Mouse (Mus musculus) layer of hippocampus, adult 9-10 months (tissue): ENCODE data around the gene Pcsk5.

ENCODE experiments used
- DNase-seq: peaks from one replicate; pipeline ENCODE4 v3.0.0; 2022; ENCODE audit warnings: low spot score

Gene Pcsk5

GRCm38 (mm10) chr19:17837471-17837859 is at the start of gene Pcsk5:
Gene Pcsk5 (minus strand): TSS chr19:17837632.
- DNase-seq, result peak; percentile 15

GRCm38 (mm10) chr19:17875804-17876203 is 38.4 kb upstream of the Pcsk5 start:
- DNase-seq, result no peak

DNA sequence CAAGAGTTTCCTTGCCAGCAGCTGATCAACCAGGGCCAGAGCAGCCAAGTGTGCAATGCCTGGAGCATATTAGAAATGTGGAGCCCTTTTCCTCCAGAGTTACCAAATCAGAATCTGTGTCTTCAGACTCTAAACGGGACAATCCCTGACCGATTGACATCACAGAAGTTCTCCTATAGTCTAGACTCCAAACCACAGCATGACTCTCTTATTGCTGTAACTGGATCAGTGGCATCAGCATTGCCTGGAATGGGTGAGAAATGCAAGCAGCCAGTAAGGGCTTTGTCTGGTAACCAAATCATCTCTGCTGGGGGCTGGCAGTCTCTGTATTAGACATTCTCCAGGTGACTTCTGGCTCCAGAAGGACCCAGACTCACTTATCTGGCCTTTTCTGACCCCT is 37.0 kb upstream of the Pcsk5 start:
- no peak for DNase-seq

DNA sequence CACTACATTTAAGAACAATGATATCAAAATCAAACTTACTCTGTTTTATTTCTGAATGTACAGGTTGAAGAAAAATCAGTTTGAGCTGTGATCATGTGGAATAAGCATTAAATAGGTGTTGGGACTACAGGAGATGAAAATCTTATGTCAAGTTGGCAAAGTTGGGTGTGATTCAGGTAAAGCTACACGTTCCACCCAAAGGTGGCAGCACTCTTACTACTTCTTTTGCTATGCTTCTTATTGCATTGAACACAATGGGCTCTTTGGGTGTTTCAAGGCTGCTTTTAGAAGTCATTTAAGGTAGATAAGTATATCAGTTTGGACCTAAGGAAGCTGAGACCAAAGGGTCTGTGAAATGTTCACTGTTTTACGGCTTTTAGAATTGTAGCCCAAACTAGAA is 36.3 kb upstream of the Pcsk5 start:
- DNase-seq, result no peak

DNA sequence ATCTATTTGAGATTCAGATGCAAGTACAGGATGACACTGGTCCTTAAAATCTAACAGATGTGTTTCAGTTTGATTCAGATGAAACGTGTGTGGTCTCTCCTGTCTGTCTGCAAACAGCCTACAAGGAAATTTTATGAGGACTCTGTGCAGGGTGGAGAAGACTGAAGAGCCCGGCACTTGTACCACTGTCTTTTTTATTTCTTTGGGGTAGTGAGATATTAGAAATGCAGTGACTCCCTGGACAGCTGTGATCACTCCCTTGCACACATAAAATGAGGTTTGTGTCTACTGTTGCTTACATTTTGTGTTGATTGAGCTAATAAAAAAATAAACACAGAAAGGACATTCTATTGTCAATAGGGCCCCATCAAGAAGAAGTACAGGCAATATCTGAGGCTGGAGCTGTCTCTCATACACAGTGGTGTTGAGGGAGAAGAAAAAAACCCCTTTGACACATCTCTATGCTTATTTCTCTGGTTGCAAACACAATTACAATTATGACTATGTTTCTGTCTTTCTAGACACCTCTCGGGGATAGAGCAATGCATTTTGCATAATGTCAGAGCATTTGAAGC is 29.0 kb upstream of the Pcsk5 start:
- no peak for DNase-seq

DNA sequence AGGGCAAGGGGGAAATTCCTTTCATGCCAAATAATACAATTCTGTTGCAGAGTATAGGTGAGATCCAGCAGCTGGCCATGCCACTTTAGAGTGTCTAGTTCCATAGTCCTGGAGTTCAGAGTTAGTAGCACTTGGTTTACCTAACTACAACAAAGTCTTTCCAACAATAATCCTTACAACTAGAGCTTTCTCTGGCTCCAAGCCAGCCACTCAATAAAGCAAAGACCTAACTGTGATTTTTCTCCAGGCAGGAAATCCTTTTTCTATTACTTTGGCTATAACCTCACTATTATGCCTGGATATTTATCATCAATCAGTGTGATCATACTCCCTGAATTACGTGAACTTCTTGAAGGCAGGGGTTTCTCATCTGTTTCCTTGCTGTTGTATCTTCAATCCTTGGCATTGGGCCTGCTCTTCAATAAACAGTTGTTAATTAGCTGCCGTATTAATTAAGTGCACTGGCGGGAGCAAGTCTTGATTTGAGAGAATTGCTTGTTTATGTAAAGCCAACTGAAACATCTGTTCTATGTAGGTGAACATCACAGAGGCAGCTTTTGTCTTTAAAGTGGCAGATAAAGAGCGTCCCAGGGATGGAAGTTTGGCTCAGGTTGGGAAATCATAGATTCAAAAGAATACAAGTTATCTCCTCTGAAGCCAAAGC is 23.1 kb upstream of the Pcsk5 start:
- no peak for DNase-seq

GRCm38 (mm10) chr19:17856741-17857140 is 19.3 kb upstream of the Pcsk5 start:
- DNase-seq, result peak; percentile 48

DNA sequence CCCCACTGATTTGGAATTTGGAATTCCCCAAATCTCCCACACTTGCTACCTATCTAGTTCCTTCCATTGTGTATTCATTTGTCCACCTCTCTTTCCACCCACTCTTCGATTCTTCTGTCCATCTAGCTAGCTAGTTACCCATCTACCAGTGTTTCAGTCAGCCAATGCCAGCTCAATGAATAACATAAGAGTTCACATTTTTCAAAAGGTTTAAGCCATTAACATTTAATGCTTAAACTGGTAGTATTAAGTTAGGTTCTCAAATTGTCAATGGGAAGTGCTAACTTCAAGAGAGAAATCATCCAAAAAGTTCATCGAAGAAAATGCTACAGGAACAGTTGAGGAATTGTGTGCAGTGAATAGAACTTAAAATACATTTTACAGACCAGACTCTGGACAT is 11.0 kb upstream of the Pcsk5 start:
- DNase-seq, result no peak

DNA sequence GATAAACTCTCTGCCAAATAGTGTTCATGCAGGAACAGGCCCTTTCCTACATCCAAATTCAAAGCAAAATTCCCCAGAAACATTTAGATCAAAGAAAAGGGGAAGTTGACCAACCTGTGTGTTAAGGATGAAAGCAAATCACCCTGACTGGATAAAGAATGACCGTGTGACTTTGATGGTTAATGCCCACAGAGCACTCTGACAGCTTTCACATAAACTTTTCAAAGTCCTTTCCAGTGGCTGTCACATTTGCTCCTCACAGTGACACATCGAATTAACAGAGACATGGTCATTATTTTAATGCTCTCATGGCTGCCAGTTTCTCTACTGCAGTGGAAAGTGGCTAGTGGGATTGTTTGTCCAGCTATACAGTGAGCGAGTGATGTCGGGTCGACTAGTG is 8.5 kb upstream of the Pcsk5 start:
- no peak for DNase-seq

GRCm38 (mm10) chr19:17841586-17841985 is 4.2 kb upstream of the Pcsk5 start:
- DNase-seq, result no peak

- DNase-seq, result no peak
These were observed 2.4 kb upstream of the Pcsk5 start for GRCm38 (mm10) chr19:17839856-17840255.

- DNase-seq, result no peak
These were observed 614 bp downstream of the Pcsk5 start for GRCm38 (mm10) chr19:17836566-17837470.

DNA sequence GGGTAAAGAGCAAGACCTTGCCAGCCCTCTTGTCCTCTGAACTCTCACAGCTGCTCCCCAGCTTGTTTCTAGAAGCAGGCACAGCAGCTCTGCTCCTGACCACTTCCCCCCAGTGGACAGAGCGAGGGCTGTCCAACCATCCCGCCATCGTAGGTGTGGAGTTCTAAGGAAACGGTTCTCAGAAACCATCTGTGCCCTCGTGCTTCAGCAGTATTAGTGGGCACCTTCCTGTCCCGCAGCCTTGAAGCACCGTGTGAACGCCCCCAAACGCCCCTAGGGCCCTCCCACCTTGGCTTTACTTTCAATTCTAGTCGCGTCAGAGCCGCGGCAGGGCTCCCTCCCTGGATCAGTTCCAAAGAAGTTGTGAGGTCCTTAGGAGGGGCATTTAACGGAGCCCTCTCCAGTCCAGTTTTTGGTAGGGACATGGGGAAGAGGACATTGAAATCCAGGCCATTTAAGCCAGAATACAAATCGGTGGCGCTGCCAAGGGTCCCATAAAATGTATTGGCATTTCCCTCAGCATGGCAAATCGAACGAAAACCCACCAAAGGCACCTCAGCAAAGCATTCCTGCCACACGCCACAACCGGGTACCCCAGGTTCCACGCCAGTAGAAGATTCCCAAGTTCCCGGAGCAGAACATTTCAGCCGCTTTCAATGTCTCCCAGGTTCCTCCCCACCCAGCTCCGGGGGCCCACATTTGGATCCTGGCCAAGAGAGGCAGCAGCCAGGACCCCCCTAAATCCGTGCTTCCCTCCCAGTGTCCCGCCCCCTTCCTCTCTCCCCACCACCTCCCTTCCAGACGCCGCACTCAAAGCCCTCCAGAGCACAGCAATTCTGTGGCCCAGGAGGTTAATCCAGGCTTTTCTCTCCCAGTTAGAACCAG is 1.5 kb downstream of the Pcsk5 start:
- no peak for DNase-seq

- DNase-seq, result no peak
These were observed 2.5 kb downstream of the Pcsk5 start for GRCm38 (mm10) chr19:17834894-17835293.

DNA sequence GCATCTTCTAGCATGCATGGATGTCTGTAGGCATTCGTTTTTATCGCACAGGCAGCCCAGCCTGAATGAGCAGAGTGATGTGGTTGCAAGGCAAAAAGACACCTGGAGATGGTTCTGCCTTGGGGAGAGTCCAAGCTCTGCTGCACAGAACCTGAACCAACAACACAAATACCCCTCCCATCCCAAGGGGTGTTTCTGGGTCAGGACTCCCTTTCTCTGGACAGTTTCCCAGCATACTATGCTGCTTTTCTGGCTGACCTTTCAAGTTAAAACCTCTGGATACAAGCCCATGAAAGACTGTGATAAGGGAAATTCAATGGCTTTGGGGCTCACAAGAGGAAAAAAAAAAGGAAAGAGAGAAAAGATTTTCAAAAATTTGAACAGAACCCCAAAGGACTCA is 6.1 kb downstream of the Pcsk5 start:
- no peak for DNase-seq

DNA sequence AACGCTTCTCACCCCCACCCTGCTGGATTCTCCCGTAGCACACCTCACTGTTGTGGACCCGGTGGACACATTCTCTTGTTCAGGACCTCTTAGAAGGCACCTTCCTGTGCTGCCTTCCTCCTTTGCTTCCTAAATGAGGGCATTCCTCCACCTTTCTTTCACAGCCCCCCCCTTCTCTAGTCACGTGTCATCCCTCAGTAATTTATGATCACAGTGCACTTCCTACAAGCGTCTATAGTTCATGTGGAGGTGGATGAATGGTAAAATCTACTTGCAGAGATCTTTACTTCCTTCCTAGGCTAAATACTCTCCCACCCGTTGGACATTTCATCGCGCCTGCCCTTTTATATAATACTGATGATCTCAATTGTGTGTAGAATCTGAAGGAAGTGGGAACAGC is 9.0 kb downstream of the Pcsk5 start:
- DNase-seq, result no peak

DNA sequence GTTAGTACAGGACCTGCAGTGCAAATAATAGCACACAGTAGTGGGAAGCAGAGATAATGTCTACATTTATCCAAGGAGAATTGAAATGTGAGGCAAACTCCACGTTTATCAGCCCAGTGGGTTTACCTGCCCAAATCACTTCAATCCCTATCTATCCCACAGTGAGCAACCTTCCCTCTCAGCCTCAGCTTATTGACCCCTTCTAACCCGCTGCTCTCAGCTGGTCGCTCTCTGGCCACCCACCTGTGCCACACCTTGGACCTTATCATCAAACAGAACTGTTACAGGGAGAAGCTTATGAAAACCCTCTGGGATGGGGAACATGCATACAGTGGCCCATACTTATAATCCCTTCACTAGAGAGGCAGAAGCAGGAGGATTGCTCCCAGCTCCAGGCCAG is 10.7 kb downstream of the Pcsk5 start:
- DNase-seq, result no peak

DNA sequence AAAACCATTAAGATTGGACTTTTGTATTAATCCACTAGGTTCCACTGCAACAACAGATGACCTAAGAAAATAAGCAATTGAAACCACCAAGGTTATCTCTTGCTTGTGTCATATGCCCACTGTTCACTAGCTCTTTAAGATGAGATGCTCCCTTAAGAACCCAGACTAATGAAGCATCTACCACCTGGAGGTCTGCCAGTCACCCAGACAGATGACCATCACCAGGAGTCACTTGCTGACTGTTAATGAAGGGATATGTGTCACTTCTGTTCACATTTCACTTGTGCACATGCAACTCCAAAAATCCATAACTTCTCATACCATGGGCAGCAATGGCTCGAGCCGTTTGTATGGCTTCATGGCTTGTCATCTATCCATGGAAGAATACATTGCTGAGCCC is 17.4 kb downstream of the Pcsk5 start:
- DNase-seq, result no peak

GRCm38 (mm10) chr19:17819081-17819480 is 18.4 kb downstream of the Pcsk5 start:
- DNase-seq, result peak; percentile 53

DNA sequence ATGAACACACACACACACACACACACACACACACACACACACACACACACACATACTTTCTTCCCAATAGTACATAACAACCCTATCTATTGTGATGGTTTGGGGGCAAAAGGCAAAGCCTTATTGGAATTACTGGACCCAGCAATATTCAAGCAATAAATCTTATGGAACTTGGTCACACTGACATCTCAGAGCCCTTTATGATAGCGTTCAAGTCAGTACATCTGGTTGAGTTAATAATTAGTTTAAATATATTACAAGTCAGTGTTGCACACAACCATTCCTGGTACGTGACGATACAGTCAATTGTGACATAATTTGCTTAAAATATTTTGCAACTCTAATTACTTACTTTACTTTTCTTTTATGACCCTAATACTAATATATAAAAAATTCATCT is 22.4 kb downstream of the Pcsk5 start:
- no peak for DNase-seq

GRCm38 (mm10) chr19:17813449-17813990 is 23.9 kb downstream of the Pcsk5 start:
- DNase-seq, result no peak

DNA sequence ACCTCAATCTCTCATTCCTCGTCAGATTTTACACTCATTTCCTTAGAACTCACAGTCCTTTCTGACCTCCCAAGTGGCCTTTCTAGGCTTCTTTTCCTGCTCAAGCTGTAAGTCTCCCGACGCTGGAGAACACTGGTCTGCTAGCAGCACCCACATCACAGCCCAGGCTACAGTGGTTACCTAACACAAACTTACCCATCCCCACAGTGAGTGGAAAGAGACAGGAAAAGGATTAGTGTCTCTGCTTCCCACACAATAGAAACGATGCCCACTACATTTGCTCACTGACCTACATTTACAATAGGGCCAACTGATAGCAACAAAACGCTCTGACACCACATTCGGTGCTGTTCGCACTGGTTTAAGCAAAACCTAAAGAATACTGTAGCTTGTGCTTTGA is 24.8 kb downstream of the Pcsk5 start:
- DNase-seq, result no peak
